Mouse (Mus musculus) limb, embryonic 12.5 days (tissue): ENCODE results near the gene Ghitm. TPM values are rescaled to one million over a fixed set of nuclear protein-coding genes. Genes with fewer than 3 reads are reported as not detected.

ENCODE experiments used
- ATAC-seq: fragments of 200-750 bp; cut with Nextera tagmentation; 2 replicates; pipeline ENCODE4 v1.8.0; 2017; ENCODE audit warnings: low read depth, moderate TSS enrichment; ENCODE audit not compliant: insufficient number of reproducible peaks, insufficient read depth, low FRiP score, low TSS enrichment
- H3K27ac ChIP-seq: fragments of 300-500 bp; sonication (generic); 2 replicates; pipeline ENCODE4 v1.5.1; 2016; ENCODE audit warnings: mild to moderate bottlenecking, moderate library complexity
- H3K27me3 ChIP-seq: fragments of 300-500 bp; sonication (generic); 2 replicates; pipeline ENCODE4 v1.6.1; 2016; ENCODE audit warnings: mild to moderate bottlenecking, moderate library complexity
- H3K36me3 ChIP-seq: fragments of 300-500 bp; sonication (generic); 2 replicates; pipeline ENCODE4 v1.6.1; 2016; ENCODE audit warnings: mild to moderate bottlenecking, moderate library complexity
- H3K4me1 ChIP-seq: fragments of 300-500 bp; sonication (generic); replicated peaks from 2 replicates; pipeline ENCODE4 v1.6.1; 2016
- H3K4me2 ChIP-seq: fragments of 300-500 bp; sonication (generic); 2 replicates; pipeline ENCODE4 v1.6.1; 2016; ENCODE audit warnings: mild to moderate bottlenecking, moderate library complexity
- H3K4me3 ChIP-seq: fragments of 300-500 bp; sonication (generic); replicated peaks from 2 replicates; pipeline ENCODE4 v1.5.1; 2016; ENCODE audit warnings: mild to moderate bottlenecking
- H3K9ac ChIP-seq: fragments of 300-500 bp; sonication (generic); replicated peaks from 2 replicates; pipeline ENCODE4 v1.6.1; 2016; ENCODE audit warnings: mild to moderate bottlenecking, moderate library complexity
- H3K9me3 ChIP-seq: fragments of 300-500 bp; sonication (generic); 2 replicates; pipeline ENCODE4 v1.6.1; 2016; ENCODE audit warnings: mild to moderate bottlenecking, moderate library complexity
- WGBS: fragments of 180-500 bp; shearing (Covaris S2); methylation state at CpG from one replicate; pipeline ENCODE4 v1.1.7; 2016; 5-methylcytosine and 5-hydroxymethylcytosine counted together
- polyA plus RNA-seq: library from polyadenylated mRNA; unstranded; fragments of >200 nt; fragmentation: Nextera tagmentation; extraction: Ambion mirVana; gene quantifications from 2 replicates; pipeline ENCODE4 v1.2.1, GENCODE M21; 2016

Gene Ghitm
- polyA plus RNA-seq, 1 experiment from 2014 or later, result 161 TPM

GRCm38 (mm10) chr14:37102484-37102883, 32.6 kb downstream of the Ghitm start:
- no peak overlapping the region for H3K4me2 ChIP-seq
- ATAC-seq, result no peak
- no peaks in the 10 kb centered on the region for H3K9me3 ChIP-seq
- H3K36me3 ChIP-seq, result no peaks in the 10 kb centered on the region
- no peak overlapping the region for H3K9ac ChIP-seq
- H3K27ac ChIP-seq, result no peak overlapping the region
- WGBS, result 75% methylated on average over 3 of the region's 3 CpGs
- H3K4me3 ChIP-seq, result no peak overlapping the region
- H3K27me3 ChIP-seq, result peaks cover 21% of the 10 kb centered on the region
- peaks cover 9% of the 10 kb centered on the region; the same call in 1 of the 2 replicates for H3K4me1 ChIP-seq

- Histone ChIP-seq H3K27me3 (peaks cover 30% of the 10 kb centered on the region), H3K4me1 (peaks cover 9% of the 10 kb centered on the region; the same call in 1 of the 2 replicates), H3K9me3 (no peaks in the 10 kb centered on the region), H3K9ac (no peak overlapping the region), H3K27ac (no peak overlapping the region), H3K36me3 (no peaks in the 10 kb centered on the region), H3K4me2 (no peak overlapping the region), H3K4me3 (no peak overlapping the region)
- ATAC-seq, result no peak
- WGBS, result 73% methylated on average over 5 of the region's 5 CpGs
Observed at GRCm38 (mm10) chr14:37101531-37101930, 33.5 kb downstream of the Ghitm start.

GRCm38 (mm10) chr14:37097956-37098530, 37.0 kb downstream of the Ghitm start, which contains the start of gene Cdhr1:
Gene Cdhr1 (minus strand): TSS chr14:37098347.
- peak within 1 kb of the TSS; percentile 33 for H3K4me3 ChIP-seq
- no peaks in the 10 kb centered on the region for H3K9me3 ChIP-seq
- H3K27ac ChIP-seq, result no peak within 1 kb of the TSS
- H3K4me2 ChIP-seq, result peak within 1 kb of the TSS; percentile 59
- no peaks in the 10 kb centered on the region for H3K36me3 ChIP-seq
- peaks cover 9% of the 10 kb centered on the region; the same call in 1 of the 2 replicates for H3K4me1 ChIP-seq
- 0 out of 2 replicates have a peak within 1 kb of the TSS, but pooled peaks have one; percentile 37 for H3K9ac ChIP-seq
- ATAC-seq, result peak; percentile 63; the same call in 1 of the 2 replicates
- under 1% methylated on average over 30 of the region's 30 CpGs for WGBS
- peaks cover 36% of the 10 kb centered on the region for H3K27me3 ChIP-seq

- H3K9ac ChIP-seq, result no peak overlapping the region
- H3K9me3 ChIP-seq, result no peaks in the 10 kb centered on the region
- H3K27ac ChIP-seq, result no peak overlapping the region
- H3K36me3 ChIP-seq, result no peaks in the 10 kb centered on the region
- no peak overlapping the region for H3K4me3 ChIP-seq
- H3K4me2 ChIP-seq, result no peak overlapping the region
- 82% methylated on average over 4 of the region's 4 CpGs for WGBS
- no peak for ATAC-seq
- peaks cover 9% of the 10 kb centered on the region; the same call in 1 of the 2 replicates for H3K4me1 ChIP-seq
- H3K27me3 ChIP-seq, result peaks cover 36% of the 10 kb centered on the region
Observed at GRCm38 (mm10) chr14:37095556-37095955, 39.5 kb downstream of the Ghitm start.

- no peak for ATAC-seq
- Histone ChIP-seq H3K4me2 (no peak overlapping the region), H3K4me1 (peaks cover 9% of the 10 kb centered on the region; the same call in 1 of the 2 replicates), H3K9me3 (no peaks in the 10 kb centered on the region), H3K4me3 (no peak overlapping the region), H3K36me3 (no peaks in the 10 kb centered on the region), H3K27me3 (peaks cover 34% of the 10 kb centered on the region), H3K27ac (no peak overlapping the region), H3K9ac (no peak overlapping the region)
- 74% methylated on average over 6 of the region's 6 CpGs for WGBS
Observed at GRCm38 (mm10) chr14:37094436-37094835, 40.6 kb downstream of the Ghitm start.

GRCm38 (mm10) chr14:37083755-37084154, 51.3 kb downstream of the Ghitm start:
- H3K36me3 ChIP-seq, result no peaks in the 10 kb centered on the region
- ATAC-seq, result no peak
- H3K27ac ChIP-seq, result no peak overlapping the region
- no peak overlapping the region for H3K4me2 ChIP-seq
- H3K4me1 ChIP-seq, result no peaks in the 10 kb centered on the region
- no peaks in the 10 kb centered on the region for H3K9me3 ChIP-seq
- no peaks in the 10 kb centered on the region for H3K27me3 ChIP-seq
- 39% methylated on average over 4 of the region's 4 CpGs for WGBS
- no peak overlapping the region for H3K9ac ChIP-seq
- no peak overlapping the region for H3K4me3 ChIP-seq

- Histone ChIP-seq H3K27me3 (no peaks in the 10 kb centered on the region), H3K4me3 (no peak overlapping the region), H3K9me3 (no peaks in the 10 kb centered on the region), H3K4me1 (no peaks in the 10 kb centered on the region), H3K27ac (no peak overlapping the region), H3K36me3 (no peaks in the 10 kb centered on the region), H3K9ac (no peak overlapping the region), H3K4me2 (no peak overlapping the region)
- ATAC-seq, result no peak
- 95% methylated on average over 1 of the region's 1 CpGs for WGBS
Observed at GRCm38 (mm10) chr14:37080724-37081123, 54.3 kb downstream of the Ghitm start.

Other genes starting within 250 kb of the Ghitm start
- gene Ccser2, start 166.5 kb downstream of the Ghitm start, polyA plus RNA-seq, result 32.3 and 32.6 TPM in 2 replicates
- not detected in 2 replicates for gene Rgr, start 86.3 kb downstream of the Ghitm start, polyA plus RNA-seq
- gene Lrit1, start 80.4 kb downstream of the Ghitm start, polyA plus RNA-seq, result not detected in 2 replicates
- not detected in 2 replicates for gene Lrit2, start 67.3 kb downstream of the Ghitm start, polyA plus RNA-seq
- gene Cdhr1, start 36.9 kb downstream of the Ghitm start, polyA plus RNA-seq, result 0.11 TPM in 1 of 2 replicates, not detected in the other
- 0.59 and 0.68 TPM in 2 replicates for gene 2610528A11Rik, start 21.2 kb downstream of the Ghitm start, polyA plus RNA-seq